Mouse (Mus musculus) midbrain, postnatal 0 days (tissue): ENCODE measurements around the gene Lrrc8b. TPM values are rescaled to one million over a fixed set of nuclear protein-coding genes. Genes with fewer than 3 reads are reported as not detected.

Experiments
- ATAC-seq: fragments of 200-750 bp; cut with Nextera tagmentation; 2 replicates; pipeline ENCODE4 v1.8.0; 2017; ENCODE audit warnings: moderate number of reproducible peaks, mild to moderate bottlenecking, moderate TSS enrichment, moderate library complexity; ENCODE audit not compliant: low FRiP score
- DNase-seq: peaks from one replicate; pipeline ENCODE4 v3.0.0-alpha.2; 2015; ENCODE audit warnings: low spot score
- H3K27ac ChIP-seq: fragments of 300-500 bp; sonication (generic); 2 replicates; pipeline ENCODE4 v1.5.1; 2014; ENCODE audit warnings: low read depth, mild to moderate bottlenecking, low read length, mixed read lengths
- H3K27me3 ChIP-seq: fragments of 300-500 bp; sonication (generic); 2 replicates; pipeline ENCODE4 v1.6.1; 2014; ENCODE audit warnings: low read length, control low read depth, mixed read lengths; ENCODE audit not compliant: insufficient read depth
- H3K36me3 ChIP-seq: fragments of 300-500 bp; sonication (generic); 2 replicates; pipeline ENCODE4 v1.6.1; 2014; ENCODE audit warnings: low read length, control low read depth, mixed read lengths; ENCODE audit not compliant: insufficient read depth
- H3K4me1 ChIP-seq: fragments of 300-500 bp; sonication (generic); 2 replicates; pipeline ENCODE4 v1.6.1; 2014; ENCODE audit warnings: mild to moderate bottlenecking, control low read depth, antibody characterized with exemption, low read length, mixed read lengths; ENCODE audit not compliant: insufficient read depth
- H3K4me2 ChIP-seq: fragments of 300-500 bp; sonication (generic); 2 replicates; pipeline ENCODE4 v1.6.1; 2014; ENCODE audit warnings: low read depth, mild to moderate bottlenecking, low read length, mixed read lengths; ENCODE audit not compliant: poor library complexity, severe bottlenecking
- H3K4me3 ChIP-seq: fragments of 300-500 bp; sonication (generic); 2 replicates; pipeline ENCODE4 v1.5.1; 2014; ENCODE audit warnings: low read depth, mild to moderate bottlenecking, low read length, moderate library complexity
- H3K9ac ChIP-seq: fragments of 300-500 bp; sonication (generic); replicated peaks from 2 replicates; pipeline ENCODE4 v1.6.1; 2014; ENCODE audit warnings: mild to moderate bottlenecking, low read length, moderate library complexity, mixed read lengths; ENCODE audit not compliant: poor library complexity, severe bottlenecking
- H3K9me3 ChIP-seq: fragments of 300-500 bp; sonication (generic); 2 replicates; pipeline ENCODE4 v1.6.1; 2016; ENCODE audit warnings: low read length, control low read depth
- CTCF ChIP-seq: IDR thresholded peaks from 2 replicates; pipeline ENCODE4 v1.5.1; 2016; ENCODE audit warnings: antibody characterized with exemption, mild to moderate bottlenecking
- WGBS: fragments of 180-500 bp; shearing (Covaris S2); extraction: QIAGEN DNeasy Blood & Tissue Kit; methylation state at CpG from one replicate; pipeline ENCODE4 v1.1.7; 2014; 5-methylcytosine and 5-hydroxymethylcytosine counted together
- polyA plus RNA-seq: library from polyadenylated mRNA; unstranded; fragments of >200 nt; fragmentation: Nextera tagmentation; extraction: Ambion mirVana; gene quantifications from 2 replicates; pipeline ENCODE4 v1.2.1, GENCODE M21; 2015
- total RNA-seq: library from RNA; depleted of rRNA; stranded (reverse); fragments of >200 nt; gene quantifications from 2 replicates; pipeline ENCODE4 v1.2.3, GENCODE M21; 2014

Lrrc8b gene
- total and polyA plus RNA-seq, 2 experiments from 2014 or later = 18.5 to 63.4 TPM

DNA sequence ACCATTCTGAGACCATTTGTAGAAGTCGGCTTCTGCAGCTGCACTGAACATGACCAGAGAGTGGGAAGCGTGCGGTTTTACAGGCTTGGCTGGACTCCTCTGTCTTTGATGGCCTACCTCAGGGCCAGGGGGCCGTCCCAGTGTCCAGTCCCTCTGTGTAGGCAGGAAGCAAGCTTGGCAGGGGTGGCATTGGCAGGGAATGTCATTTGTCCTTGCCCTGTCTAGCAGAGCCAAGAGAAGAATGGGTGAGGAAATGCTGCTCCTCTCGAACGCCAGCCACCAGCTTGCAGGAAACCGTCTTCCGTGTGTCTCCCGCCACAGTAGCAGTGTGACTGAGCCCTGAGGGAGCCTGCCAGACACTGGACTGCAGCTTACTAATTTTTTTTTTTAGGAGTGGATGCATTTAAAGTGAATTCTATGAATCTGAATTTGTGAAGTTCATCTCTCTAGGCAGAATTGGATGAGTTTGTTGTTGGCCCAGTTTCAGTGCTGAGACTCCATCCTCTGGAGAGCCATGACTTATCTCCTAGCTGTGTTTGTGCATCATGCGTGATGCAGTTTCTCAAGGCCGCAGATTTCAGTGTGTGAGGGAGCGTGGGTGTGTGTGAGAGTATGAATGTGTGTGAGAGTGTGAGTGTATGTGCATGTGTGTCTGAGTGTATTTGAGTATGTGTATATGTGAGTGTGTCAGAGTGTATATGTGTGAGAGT, 12.8 kb downstream of the Lrrc8b start:
- Histone ChIP-seq H3K27ac (no peak overlapping the region), H3K4me3 (no peak overlapping the region), H3K9ac (no peak overlapping the region), H3K36me3 (peaks cover 2% of the 10 kb centered on the region; the same call in 1 of the 2 replicates), H3K4me2 (no peak overlapping the region), H3K4me1 (no peaks in the 10 kb centered on the region), H3K9me3 (0 out of 2 replicates have a peak, but pooled peaks cover 11% of the 10 kb centered on the region), H3K27me3 (no peaks in the 10 kb centered on the region)
- DNase-seq (peak; percentile 31), ATAC-seq (no peak)
- WGBS = 77% methylated on average over 12 of the region's 12 CpGs
- no peak for TF ChIP-seq CTCF

DNA sequence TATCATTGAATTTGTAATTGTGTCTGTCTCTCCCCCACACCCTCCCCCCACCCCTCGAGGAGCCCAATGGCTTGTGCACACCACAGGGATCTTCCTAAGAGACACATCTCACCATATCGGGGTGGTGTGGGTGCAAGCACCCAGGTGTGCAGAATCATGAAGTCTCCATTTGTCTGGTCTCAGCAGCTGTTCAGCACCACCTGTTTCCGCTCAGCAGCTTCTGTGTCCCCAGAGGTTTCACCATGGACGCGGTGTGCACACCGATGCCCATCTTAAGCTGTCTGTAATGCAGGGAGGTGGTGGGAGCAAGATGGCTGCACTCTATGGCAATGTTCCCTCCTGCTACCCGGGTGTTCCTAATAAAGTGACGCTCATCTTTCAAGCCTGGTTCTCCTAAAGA, 14.6 kb downstream of the Lrrc8b start:
- Histone ChIP-seq H3K4me2 (no peak overlapping the region), H3K36me3 (peaks cover 2% of the 10 kb centered on the region; the same call in 1 of the 2 replicates), H3K9ac (no peak overlapping the region), H3K27ac (no peak overlapping the region), H3K27me3 (no peaks in the 10 kb centered on the region), H3K4me1 (no peaks in the 10 kb centered on the region), H3K4me3 (no peak overlapping the region), H3K9me3 (0 out of 2 replicates have a peak, but pooled peaks cover 5% of the 10 kb centered on the region)
- no peak for DNase-seq
- no peak for ATAC-seq
- TF ChIP-seq CTCF = no peak
- 91% methylated on average over 8 of the region's 8 CpGs for WGBS

DNA sequence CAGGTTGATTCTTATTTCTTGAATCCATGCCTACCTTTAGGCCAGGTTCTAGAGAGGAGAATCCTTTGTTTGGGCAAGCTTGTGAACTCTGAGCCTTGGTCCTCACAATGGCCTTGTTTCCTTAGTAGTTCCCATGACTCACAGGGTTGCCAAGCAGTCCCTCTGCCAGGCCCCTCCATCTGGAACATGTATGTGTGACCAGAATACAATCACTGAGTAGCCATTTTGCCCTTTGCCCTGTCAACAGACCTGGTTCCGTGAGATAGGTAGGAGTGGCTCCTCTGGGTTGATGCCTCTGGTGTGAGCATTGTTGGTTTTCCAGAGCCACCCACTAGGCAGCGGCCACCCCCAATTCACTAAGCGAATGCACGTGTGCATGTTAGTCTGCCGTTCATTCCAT, 24.0 kb downstream of the Lrrc8b start:
- no peak for ATAC-seq
- no peak overlapping the region for H3K4me3 ChIP-seq
- H3K4me2 ChIP-seq = no peak overlapping the region
- DNase-seq = no peak
- no peak overlapping the region for H3K27ac ChIP-seq
- no peaks in the 10 kb centered on the region for H3K4me1 ChIP-seq
- TF ChIP-seq CTCF = no peak
- H3K36me3 ChIP-seq = no peaks in the 10 kb centered on the region
- no peaks in the 10 kb centered on the region for H3K27me3 ChIP-seq
- H3K9ac ChIP-seq = no peak overlapping the region
- H3K9me3 ChIP-seq = no peaks in the 10 kb centered on the region
- 85% methylated on average over 5 of the region's 5 CpGs for WGBS

DNA sequence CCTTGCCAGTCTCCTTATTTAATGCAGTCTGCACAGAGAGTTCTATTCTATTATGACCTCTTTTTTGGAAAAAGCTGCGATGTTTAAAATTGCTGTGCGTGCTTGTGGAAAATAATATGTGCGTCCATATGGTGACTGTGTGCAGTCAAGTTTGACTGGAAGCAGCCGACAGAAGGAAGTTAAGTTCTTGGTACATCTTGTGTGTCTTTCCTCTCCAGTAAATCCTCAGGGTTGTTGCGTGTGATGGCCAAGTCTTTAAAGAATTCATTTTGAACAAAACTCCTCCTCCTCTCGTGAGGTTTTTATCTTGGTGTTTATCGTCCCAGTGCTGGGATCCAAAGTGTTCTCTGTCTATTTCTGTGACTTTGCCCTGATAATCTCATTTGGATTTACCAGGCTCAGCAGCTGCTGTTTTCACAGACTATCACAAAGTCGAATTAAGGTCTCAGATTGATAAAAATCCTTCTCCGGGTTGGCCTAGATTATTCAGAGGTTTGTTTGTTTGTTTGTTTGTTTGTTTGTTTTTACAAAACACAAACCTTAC, 25.5 kb downstream of the Lrrc8b start:
- DNase-seq = no peak
- ATAC-seq = no peak
- Histone ChIP-seq H3K9me3 (no peaks in the 10 kb centered on the region), H3K4me1 (no peaks in the 10 kb centered on the region), H3K4me2 (no peak overlapping the region), H3K4me3 (no peak overlapping the region), H3K27ac (no peak overlapping the region), H3K27me3 (no peaks in the 10 kb centered on the region), H3K9ac (no peak overlapping the region), H3K36me3 (no peaks in the 10 kb centered on the region)
- WGBS = 69% methylated on average over 9 of the region's 9 CpGs
- no peak for TF ChIP-seq CTCF

DNA sequence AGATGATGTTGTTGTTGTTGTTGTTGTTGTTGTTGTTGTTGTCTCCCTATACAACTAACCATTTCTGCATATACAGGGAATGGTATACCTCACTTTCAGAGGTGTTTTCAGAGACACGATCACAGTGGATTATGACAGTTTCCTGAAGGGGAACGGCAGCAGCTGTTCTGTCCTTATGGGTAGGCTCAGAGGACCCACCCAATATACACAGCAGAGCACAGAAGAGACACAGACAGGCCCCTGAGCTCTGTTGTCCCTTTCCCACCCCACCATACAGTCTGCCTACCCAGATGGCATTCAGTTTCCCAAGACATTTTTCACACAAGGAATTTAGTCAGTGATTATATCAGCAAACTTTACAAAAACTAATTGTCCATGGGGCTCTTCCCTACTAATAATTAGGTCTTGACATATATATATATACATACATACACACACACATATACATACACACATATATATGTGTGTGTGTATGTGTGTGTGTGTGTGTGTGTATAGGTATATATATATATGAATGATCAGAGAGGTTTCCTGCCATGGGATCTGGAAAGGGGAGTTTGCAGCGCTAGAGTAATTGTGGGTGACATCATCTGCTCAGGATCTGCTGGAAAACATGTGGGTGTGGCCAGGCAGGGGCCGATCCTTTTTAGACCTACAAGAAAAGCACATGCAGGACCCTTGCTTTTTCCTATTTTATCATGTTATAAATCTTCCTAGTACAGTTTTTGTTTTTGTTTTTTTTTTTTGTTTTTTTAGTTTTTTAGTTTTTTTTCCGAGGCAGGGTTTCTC, 26.8 kb downstream of the Lrrc8b start:
- H3K36me3 ChIP-seq = no peaks in the 10 kb centered on the region
- no peak for ATAC-seq
- WGBS = 82% methylated on average over 5 of the region's 5 CpGs

More for the DNA sequence above, 26.8 kb downstream of the Lrrc8b start:
- H3K4me2 ChIP-seq = no peak overlapping the region
- no peak overlapping the region for H3K27ac ChIP-seq
- H3K9ac ChIP-seq = no peak overlapping the region
- H3K27me3 ChIP-seq = no peaks in the 10 kb centered on the region
- no peak overlapping the region for H3K4me3 ChIP-seq
- no peaks in the 10 kb centered on the region for H3K4me1 ChIP-seq
- no peak for DNase-seq
- TF ChIP-seq CTCF = no peak
- H3K9me3 ChIP-seq = no peaks in the 10 kb centered on the region
